Mouse (Mus musculus): ENCODE measurements around the gene Celf2. TPM values are rescaled to one million over a fixed set of nuclear protein-coding genes. Genes with fewer than 3 reads are reported as not detected.

The Celf2 gene
- polyA plus RNA-seq, 1 experiment = 68.7 TPM

- Histone ChIP-seq H3K27ac (ENCODE audit: insufficient read depth, low read length) (no peak overlapping the region), H3K4me1 (ENCODE audit: control insufficient read depth, insufficient read depth, low read length) (peaks cover 3% of the 10 kb centered on the region; the same call in 1 of the 2 replicates), H3K4me3 (replicated peaks; ENCODE audit: insufficient read depth, low read depth, low read length) (no peak overlapping the region), H3K27me3 (ENCODE audit: control insufficient read depth, insufficient read depth, low read length) (no peaks in the 10 kb centered on the region)
- DNase-seq = no peak
- no peak for TF ChIP-seq CTCF (IDR thresholded peaks at IDR 0.05; ENCODE audit: borderline replicate concordance, insufficient read depth, low read depth, low read length)
- TF ChIP-seq POLR2A (IDR thresholded peaks at IDR 0.05; ENCODE audit: borderline replicate concordance, insufficient read depth, low read length) = no peak
- 76% methylated on average over 11 of the region's 11 CpGs for WGBS
Observed at GRCm38 (mm10) chr2:6705929-6706739, 803.2 kb downstream of the Celf2 start.

GRCm38 (mm10) chr2:6705475-6705874 is 803.9 kb downstream of the Celf2 start:
- DNase-seq = no peak
- Histone ChIP-seq H3K27me3 (ENCODE audit: control insufficient read depth, insufficient read depth, low read length) (no peaks in the 10 kb centered on the region), H3K27ac (ENCODE audit: insufficient read depth, low read length) (no peak overlapping the region), H3K4me1 (ENCODE audit: control insufficient read depth, insufficient read depth, low read length) (peaks cover 3% of the 10 kb centered on the region; the same call in 1 of the 2 replicates), H3K4me3 (replicated peaks; ENCODE audit: insufficient read depth, low read depth, low read length) (no peak overlapping the region)
- TF ChIP-seq POLR2A (IDR thresholded peaks at IDR 0.05; ENCODE audit: borderline replicate concordance, insufficient read depth, low read length) (no peak), CTCF (IDR thresholded peaks at IDR 0.05; ENCODE audit: borderline replicate concordance, insufficient read depth, low read depth, low read length) (no peak)
- WGBS = 87% methylated on average over 7 of the region's 7 CpGs

GRCm38 (mm10) chr2:6704804-6705203 is 804.6 kb downstream of the Celf2 start:
- Histone ChIP-seq H3K4me3 (replicated peaks; ENCODE audit: insufficient read depth, low read depth, low read length) (no peak overlapping the region), H3K27me3 (ENCODE audit: control insufficient read depth, insufficient read depth, low read length) (no peaks in the 10 kb centered on the region), H3K4me1 (ENCODE audit: control insufficient read depth, insufficient read depth, low read length) (peaks cover 3% of the 10 kb centered on the region; the same call in 1 of the 2 replicates), H3K27ac (ENCODE audit: insufficient read depth, low read length) (no peak overlapping the region)
- no peak for DNase-seq
- TF ChIP-seq CTCF (IDR thresholded peaks at IDR 0.05; ENCODE audit: borderline replicate concordance, insufficient read depth, low read depth, low read length) (no peak), POLR2A (IDR thresholded peaks at IDR 0.05; ENCODE audit: borderline replicate concordance, insufficient read depth, low read length) (no peak)
- 55% methylated on average over 1 of the region's 1 CpGs for WGBS

- 90% methylated on average over 7 of the region's 7 CpGs for WGBS
- Histone ChIP-seq H3K27ac (ENCODE audit: insufficient read depth, low read length) (no peak overlapping the region), H3K4me3 (replicated peaks; ENCODE audit: insufficient read depth, low read depth, low read length) (no peak overlapping the region), H3K4me1 (ENCODE audit: control insufficient read depth, insufficient read depth, low read length) (peaks cover 3% of the 10 kb centered on the region; the same call in 1 of the 2 replicates), H3K27me3 (ENCODE audit: control insufficient read depth, insufficient read depth, low read length) (no peaks in the 10 kb centered on the region)
- no peak for DNase-seq
- TF ChIP-seq CTCF (IDR thresholded peaks at IDR 0.05; ENCODE audit: borderline replicate concordance, insufficient read depth, low read depth, low read length) (no peak), POLR2A (IDR thresholded peaks at IDR 0.05; ENCODE audit: borderline replicate concordance, insufficient read depth, low read length) (no peak)
Observed at GRCm38 (mm10) chr2:6704342-6704741, 805.0 kb downstream of the Celf2 start.

- WGBS = 77% methylated on average over 1 of the region's 1 CpGs
- peaks cover 12% of the 10 kb centered on the region for H3K4me1 ChIP-seq (ENCODE audit: control insufficient read depth, insufficient read depth, low read length)
- no peak for TF ChIP-seq CTCF (IDR thresholded peaks at IDR 0.05; ENCODE audit: borderline replicate concordance, insufficient read depth, low read depth, low read length)
- no peak for TF ChIP-seq POLR2A (IDR thresholded peaks at IDR 0.05; ENCODE audit: borderline replicate concordance, insufficient read depth, low read length)
- no peak overlapping the region for H3K27ac ChIP-seq (ENCODE audit: insufficient read depth, low read length)
- no peaks in the 10 kb centered on the region for H3K27me3 ChIP-seq (ENCODE audit: control insufficient read depth, insufficient read depth, low read length)
- no peak overlapping the region for H3K4me3 ChIP-seq (replicated peaks; ENCODE audit: insufficient read depth, low read depth, low read length)
- DNase-seq = no peak
Observed at GRCm38 (mm10) chr2:6696326-6696725, 813.0 kb downstream of the Celf2 start.

GRCm38 (mm10) chr2:6695353-6695951 is 813.9 kb downstream of the Celf2 start:
- no peaks in the 10 kb centered on the region for H3K27me3 ChIP-seq (ENCODE audit: control insufficient read depth, insufficient read depth, low read length)
- H3K4me3 ChIP-seq (replicated peaks; ENCODE audit: insufficient read depth, low read depth, low read length) = no peak overlapping the region
- WGBS = 76% methylated on average over 4 of the region's 4 CpGs
- no peak for DNase-seq
- no peak overlapping the region for H3K27ac ChIP-seq (ENCODE audit: insufficient read depth, low read length)
- peaks cover 12% of the 10 kb centered on the region for H3K4me1 ChIP-seq (ENCODE audit: control insufficient read depth, insufficient read depth, low read length)
- TF ChIP-seq CTCF (IDR thresholded peaks at IDR 0.05; ENCODE audit: borderline replicate concordance, insufficient read depth, low read depth, low read length) = no peak
- TF ChIP-seq POLR2A (IDR thresholded peaks at IDR 0.05; ENCODE audit: borderline replicate concordance, insufficient read depth, low read length) = no peak

- Histone ChIP-seq H3K27ac (ENCODE audit: insufficient read depth, low read length) (no peak overlapping the region), H3K4me3 (replicated peaks; ENCODE audit: insufficient read depth, low read depth, low read length) (no peak overlapping the region), H3K27me3 (ENCODE audit: control insufficient read depth, insufficient read depth, low read length) (no peaks in the 10 kb centered on the region), H3K4me1 (ENCODE audit: control insufficient read depth, insufficient read depth, low read length) (peaks cover 3% of the 10 kb centered on the region)
- TF ChIP-seq POLR2A (IDR thresholded peaks at IDR 0.05; ENCODE audit: borderline replicate concordance, insufficient read depth, low read length) = no peak
- no peak for TF ChIP-seq CTCF (IDR thresholded peaks at IDR 0.05; ENCODE audit: borderline replicate concordance, insufficient read depth, low read depth, low read length)
- 89% methylated on average over 2 of the region's 2 CpGs for WGBS
- DNase-seq = no peak
Observed at GRCm38 (mm10) chr2:6689689-6690088, 819.7 kb downstream of the Celf2 start.

GRCm38 (mm10) chr2:6678231-6678630 is 831.1 kb downstream of the Celf2 start:
- no peak for TF ChIP-seq CTCF (IDR thresholded peaks at IDR 0.05; ENCODE audit: borderline replicate concordance, insufficient read depth, low read depth, low read length)
- TF ChIP-seq POLR2A (IDR thresholded peaks at IDR 0.05; ENCODE audit: borderline replicate concordance, insufficient read depth, low read length) = no peak
- Histone ChIP-seq H3K27ac (ENCODE audit: insufficient read depth, low read length) (no peak overlapping the region), H3K4me3 (replicated peaks; ENCODE audit: insufficient read depth, low read depth, low read length) (no peak overlapping the region), H3K4me1 (ENCODE audit: control insufficient read depth, insufficient read depth, low read length) (no peaks in the 10 kb centered on the region), H3K27me3 (ENCODE audit: control insufficient read depth, insufficient read depth, low read length) (no peaks in the 10 kb centered on the region)
- DNase-seq = no peak
- 96% methylated on average over 1 of the region's 1 CpGs for WGBS

Data from cerebellum, adult 2 months (tissue).